Mouse (Mus musculus) neural tube, embryonic 11.5 days (tissue): ENCODE results near the gene Iqcf6. TPM values are rescaled to one million over a fixed set of nuclear protein-coding genes. Genes with fewer than 3 reads are reported as not detected.
"Not testable (repeated sequence)": the region's sequence is repeated elsewhere in the genome, so short reads cannot be mapped to it uniquely, and the experiment has no call there.

Experiments
- ATAC-seq: fragments of 200-750 bp; cut with Nextera tagmentation; 2 replicates; pipeline ENCODE4 v1.8.0; 2017; ENCODE audit warnings: moderate number of reproducible peaks, mild to moderate bottlenecking, moderate TSS enrichment, moderate library complexity; ENCODE audit not compliant: insufficient read depth, low FRiP score, low TSS enrichment
- DNase-seq: peaks from one replicate; pipeline ENCODE4 v3.0.0-alpha.2; 2015; ENCODE audit warnings: low spot score
- H3K27ac ChIP-seq: fragments of 300-500 bp; sonication (generic); 2 replicates; pipeline ENCODE4 v1.5.1; 2014; ENCODE audit warnings: low read depth, mild to moderate bottlenecking, low read length
- H3K27me3 ChIP-seq: fragments of 300-500 bp; sonication (generic); 2 replicates; pipeline ENCODE4 v1.6.1; 2014; ENCODE audit warnings: mild to moderate bottlenecking, low read length, mixed read lengths; ENCODE audit not compliant: control insufficient read depth, insufficient read depth
- H3K36me3 ChIP-seq: fragments of 300-500 bp; sonication (generic); 2 replicates; pipeline ENCODE4 v1.6.1; 2014; ENCODE audit warnings: mild to moderate bottlenecking, low read length, moderate library complexity, mixed read lengths; ENCODE audit not compliant: control insufficient read depth, insufficient read depth
- H3K4me1 ChIP-seq: fragments of 300-500 bp; sonication (generic); 2 replicates; pipeline ENCODE4 v1.6.1; 2014; ENCODE audit warnings: low read length, mixed read lengths; ENCODE audit not compliant: control insufficient read depth, insufficient read depth
- H3K4me2 ChIP-seq: fragments of 300-500 bp; sonication (generic); 2 replicates; pipeline ENCODE4 v1.6.1; 2014; ENCODE audit warnings: low read depth, mild to moderate bottlenecking, moderate library complexity
- H3K4me3 ChIP-seq: fragments of 300-500 bp; sonication (generic); 2 replicates; pipeline ENCODE4 v1.5.1; 2014; ENCODE audit warnings: low read depth, low read length
- H3K9ac ChIP-seq: fragments of 300-500 bp; sonication (generic); 2 replicates; pipeline ENCODE4 v1.6.1; 2014; ENCODE audit warnings: mild to moderate bottlenecking, low read length
- H3K9me3 ChIP-seq: fragments of 300-500 bp; sonication (generic); 2 replicates; pipeline ENCODE4 v1.6.1; 2016; ENCODE audit warnings: low read length; ENCODE audit not compliant: control insufficient read depth
- WGBS: fragments of 180-500 bp; shearing (Covaris S2); extraction: QIAGEN DNeasy Blood & Tissue Kit; methylation state at CpG from one replicate; pipeline ENCODE4 v1.1.7; 2014; 5-methylcytosine and 5-hydroxymethylcytosine counted together
- polyA plus RNA-seq: library from polyadenylated mRNA; unstranded; fragments of >200 nt; fragmentation: Nextera tagmentation; extraction: Ambion mirVana; gene quantifications from 2 replicates; pipeline ENCODE4 v1.2.1, GENCODE M21; 2014

The Iqcf6 gene
- polyA plus RNA-seq: not detected in 2 replicates

GRCm38 (mm10) chr9:106626282-106626681 lies at the start of gene Iqcf6:
TSS of gene Iqcf6 (plus strand) at chr9:106626582.
- ATAC-seq: no peak
- Histone ChIP-seq H3K27ac (no peak within 1 kb of the TSS), H3K4me3 (no peak within 1 kb of the TSS), H3K4me2 (no peak within 1 kb of the TSS), H3K4me1 (no peaks in the 10 kb centered on the region), H3K9me3 (no peaks in the 10 kb centered on the region), H3K9ac (no peak within 1 kb of the TSS), H3K36me3 (no peaks in the 10 kb centered on the region), H3K27me3 (no peaks in the 10 kb centered on the region)
- 74% methylated on average over 2 of the region's 2 CpGs for WGBS
- DNase-seq: no peak

DNA sequence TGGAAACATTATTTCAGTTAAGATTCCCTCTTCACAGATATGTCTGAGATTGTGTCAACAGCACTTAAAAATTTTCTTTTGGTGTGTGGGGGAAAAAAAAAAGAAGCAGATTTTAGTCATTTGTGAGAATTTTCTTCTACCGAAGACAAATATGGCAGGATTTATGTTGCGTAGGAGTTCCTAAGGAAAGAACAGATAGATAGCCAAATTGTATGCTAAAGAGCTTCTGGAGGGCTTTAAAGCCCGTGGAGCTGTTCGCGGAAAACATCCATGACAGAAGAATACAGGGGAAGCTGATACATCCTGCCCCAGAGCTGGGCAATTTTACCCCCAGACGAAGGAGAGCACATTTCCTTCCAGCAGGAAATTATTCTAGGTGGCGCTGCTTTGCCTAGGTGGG lies 46.4 kb upstream of the Iqcf6 start:
- Histone ChIP-seq H3K27ac (no peak overlapping the region), H3K9ac (no peak overlapping the region), H3K27me3 (no peaks in the 10 kb centered on the region), H3K36me3 (no peaks in the 10 kb centered on the region), H3K4me2 (no peak overlapping the region), H3K4me3 (no peak overlapping the region), H3K4me1 (no peaks in the 10 kb centered on the region), H3K9me3 (no peaks in the 10 kb centered on the region)
- DNase-seq (no peak), ATAC-seq (no peak)
- 81% methylated on average over 7 of the region's 7 CpGs for WGBS

DNA sequence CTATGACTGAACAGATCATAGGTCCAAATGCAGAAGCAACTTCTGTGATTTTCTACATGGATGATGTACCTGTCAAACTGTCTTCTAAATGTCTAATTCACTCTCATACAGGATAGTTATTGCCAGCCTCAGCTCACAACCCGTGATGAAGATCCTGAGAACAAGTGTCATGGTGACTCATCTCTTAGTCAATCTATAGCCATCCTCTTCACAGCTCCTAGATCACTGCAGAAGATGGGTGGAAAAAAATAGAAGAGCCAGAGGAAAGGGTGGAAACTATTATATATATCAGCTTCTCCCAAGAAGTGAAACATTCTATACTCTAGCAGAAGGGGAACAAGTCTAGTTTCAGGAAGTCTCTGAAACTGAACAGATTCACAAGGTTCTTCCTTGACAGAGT lies 43.8 kb upstream of the Iqcf6 start:
- no peak overlapping the region for H3K4me2 ChIP-seq
- 76% methylated on average over 1 of the region's 1 CpGs for WGBS

GRCm38 (mm10) chr9:106592158-106592557 lies 34.2 kb upstream of the Iqcf6 start:
- ATAC-seq (no peak), DNase-seq (no peak)
- no peak overlapping the region for H3K27ac ChIP-seq
- H3K4me2 ChIP-seq: no peak overlapping the region
- WGBS: 92% methylated on average over 5 of the region's 5 CpGs
- H3K4me3 ChIP-seq: no peak overlapping the region
- H3K4me1 ChIP-seq: no peaks in the 10 kb centered on the region
- no peaks in the 10 kb centered on the region for H3K9me3 ChIP-seq
- no peaks in the 10 kb centered on the region for H3K27me3 ChIP-seq
- no peaks in the 10 kb centered on the region for H3K36me3 ChIP-seq
- H3K9ac ChIP-seq: no peak overlapping the region

More for the DNA sequence above, 43.8 kb upstream of the Iqcf6 start:
- DNase-seq (no peak), ATAC-seq (no peak)
- Histone ChIP-seq H3K36me3 (no peaks in the 10 kb centered on the region), H3K4me3 (no peak overlapping the region), H3K27ac (no peak overlapping the region), H3K9ac (no peak overlapping the region), H3K27me3 (no peaks in the 10 kb centered on the region), H3K9me3 (no peaks in the 10 kb centered on the region), H3K4me1 (no peaks in the 10 kb centered on the region)

GRCm38 (mm10) chr9:106595402-106595801 lies 31.0 kb upstream of the Iqcf6 start:
- H3K9me3 ChIP-seq, ATAC-seq, H3K27me3 ChIP-seq, DNase-seq, H3K4me3 ChIP-seq, H3K9ac ChIP-seq, H3K27ac ChIP-seq, H3K4me1 ChIP-seq, H3K4me2 ChIP-seq, H3K36me3 ChIP-seq: not testable (repeated sequence)
- 26% methylated on average over 4 of the region's 4 CpGs for WGBS

DNA sequence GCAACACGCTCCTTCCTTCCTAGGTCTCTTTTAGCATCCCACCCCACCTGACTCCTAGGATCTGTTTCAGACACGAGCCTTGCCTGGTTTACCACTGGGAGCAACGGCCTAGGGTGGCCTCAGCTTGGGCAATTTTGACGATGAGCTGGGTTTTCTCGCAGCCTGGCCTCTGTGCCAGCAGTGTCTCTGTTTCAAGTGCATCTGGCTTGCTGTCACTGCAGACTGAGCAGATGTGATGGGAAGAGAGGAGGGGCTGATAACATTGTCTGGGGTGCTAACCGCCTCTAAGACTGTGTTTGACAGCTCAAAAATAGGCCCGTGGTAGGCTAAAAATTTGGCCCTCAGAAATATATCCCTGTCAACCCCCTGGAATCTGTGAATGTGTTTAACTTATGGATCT lies 30.5 kb upstream of the Iqcf6 start:
- WGBS: 74% methylated on average over 7 of the region's 7 CpGs
- Histone ChIP-seq H3K4me1 (no peaks in the 10 kb centered on the region), H3K9me3 (no peaks in the 10 kb centered on the region), H3K27me3 (no peaks in the 10 kb centered on the region), H3K36me3 (no peaks in the 10 kb centered on the region), H3K9ac (no peak overlapping the region), H3K4me2 (no peak overlapping the region), H3K27ac (no peak overlapping the region), H3K4me3 (no peak overlapping the region)
- no peak for DNase-seq
- no peak for ATAC-seq

- H3K4me3 ChIP-seq: no peak overlapping the region
- WGBS: 47% methylated on average over 7 of the region's 7 CpGs
- no peaks in the 10 kb centered on the region for H3K4me1 ChIP-seq
- H3K27ac ChIP-seq: no peak overlapping the region
- H3K36me3 ChIP-seq: no peaks in the 10 kb centered on the region
- no peak overlapping the region for H3K9ac ChIP-seq
- DNase-seq (no peak), ATAC-seq (no peak)
- no peaks in the 10 kb centered on the region for H3K9me3 ChIP-seq
- no peaks in the 10 kb centered on the region for H3K27me3 ChIP-seq
- H3K4me2 ChIP-seq: no peak overlapping the region
Measured at GRCm38 (mm10) chr9:106598466-106598865, 27.9 kb upstream of the Iqcf6 start.

DNA sequence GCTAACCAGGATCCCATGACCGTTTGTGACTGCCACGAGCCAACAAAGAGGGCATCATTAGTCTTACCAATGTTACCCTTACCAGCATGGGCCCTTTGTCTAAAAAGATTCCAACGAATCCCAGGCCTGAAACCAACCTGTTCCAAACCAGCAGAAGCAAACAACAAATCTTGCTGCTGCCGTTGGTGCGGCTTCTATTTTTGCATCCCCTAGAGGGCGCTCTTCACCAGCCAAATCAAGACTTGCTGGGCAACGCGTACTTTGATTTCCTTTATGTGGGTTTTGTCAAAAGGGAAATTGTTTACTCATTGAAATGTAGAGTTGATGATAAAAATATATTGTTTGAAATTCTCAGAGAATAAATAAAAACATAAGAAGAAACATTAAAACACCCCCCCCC lies 25.8 kb upstream of the Iqcf6 start:
- Histone ChIP-seq H3K27me3 (no peaks in the 10 kb centered on the region), H3K4me3 (no peak overlapping the region), H3K27ac (no peak overlapping the region), H3K4me1 (no peaks in the 10 kb centered on the region), H3K9ac (no peak overlapping the region), H3K9me3 (no peaks in the 10 kb centered on the region), H3K36me3 (no peaks in the 10 kb centered on the region), H3K4me2 (no peak overlapping the region)
- no peak for ATAC-seq
- WGBS: 36% methylated on average over 8 of the region's 8 CpGs
- DNase-seq: peak; percentile 60

GRCm38 (mm10) chr9:106610727-106611126 lies 15.7 kb upstream of the Iqcf6 start:
- WGBS: 89% methylated on average over 4 of the region's 4 CpGs
- Histone ChIP-seq H3K4me3 (no peak overlapping the region), H3K9me3 (no peaks in the 10 kb centered on the region), H3K27me3 (no peaks in the 10 kb centered on the region), H3K9ac (no peak overlapping the region), H3K4me1 (no peaks in the 10 kb centered on the region), H3K36me3 (no peaks in the 10 kb centered on the region), H3K27ac (no peak overlapping the region), H3K4me2 (no peak overlapping the region)
- DNase-seq (no peak), ATAC-seq (no peak)
